Mouse (Mus musculus) left cerebral cortex, postnatal 25 days (tissue): ENCODE results near the gene Rcor1. TPM values are rescaled to one million over a fixed set of nuclear protein-coding genes. Genes with fewer than 3 reads are reported as not detected.
A peak's percentile ranks its signal among the peaks of the same experiment; 100 is the strongest.
"Not testable (repeated sequence)": the region's sequence is repeated elsewhere in the genome, so short reads cannot be mapped to it uniquely, and the experiment has no call there.

ENCODE experiments used
- DNase-seq, 2 experiments: peaks; one replicate each; pipeline ENCODE4 v3.0.0; 2022; ENCODE audit warnings: low spot score in 2 of 2, mixed read lengths in 1 of 2
- intact Hi-C: fragments of 180-260 bp; cut with DNase I; formaldehyde crosslinking; loops from one replicate; pipeline ENCODE4 v1.15.1; 2025
- total RNA-seq, 2 experiments: library from RNA; stranded (reverse); gene quantifications; 2 replicates each; pipeline ENCODE4 v1.2.3; 2021

The Rcor1 gene
- total RNA-seq, 2 experiments from 2014 or later, result 17.1 to 19.6 TPM

DNA sequence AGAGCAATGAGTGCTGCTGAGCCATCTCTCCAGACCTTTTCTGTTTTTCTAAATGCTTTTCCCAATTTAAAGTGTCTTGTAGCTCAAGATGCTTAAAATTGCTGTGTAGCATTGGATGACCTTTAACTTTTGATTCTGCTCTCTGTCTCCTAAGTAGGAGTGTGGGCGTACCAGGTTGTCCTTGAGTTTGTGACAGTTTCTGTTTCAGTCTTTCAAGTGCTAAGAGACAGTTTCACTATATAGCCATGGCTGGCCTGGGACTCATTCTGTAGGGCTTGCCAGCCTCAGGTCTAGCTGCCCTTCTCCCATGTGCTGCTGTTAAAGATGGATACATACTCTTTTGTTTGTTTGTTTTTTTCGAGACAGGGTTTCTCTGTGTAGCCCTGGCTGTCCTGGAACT lies 9.1 kb downstream of the Rcor1 start:
- no peak for DNase-seq
- intact Hi-C loops, result no loop called here

DNA sequence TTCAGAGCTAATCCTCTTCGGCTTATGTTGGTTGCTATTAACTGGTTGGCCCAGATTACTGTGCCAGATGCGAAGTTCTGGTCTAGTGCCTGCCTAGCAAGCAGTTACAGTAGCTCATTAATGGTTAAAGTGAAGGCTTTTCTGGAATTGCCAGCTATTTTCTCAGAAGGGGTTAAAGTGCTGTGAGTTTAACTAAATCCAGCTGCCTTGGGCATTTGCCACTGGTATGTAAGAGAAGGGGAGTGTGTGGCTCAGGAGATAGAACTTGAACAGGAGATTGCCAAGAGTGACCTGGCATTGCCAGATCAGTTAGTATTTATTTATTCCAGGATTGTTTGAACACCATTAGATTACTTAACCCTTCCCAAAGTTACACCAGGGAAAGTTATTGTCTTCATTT lies 11.1 kb downstream of the Rcor1 start:
- DNase-seq, result no peak
- intact Hi-C loops, result no loop called here

DNA sequence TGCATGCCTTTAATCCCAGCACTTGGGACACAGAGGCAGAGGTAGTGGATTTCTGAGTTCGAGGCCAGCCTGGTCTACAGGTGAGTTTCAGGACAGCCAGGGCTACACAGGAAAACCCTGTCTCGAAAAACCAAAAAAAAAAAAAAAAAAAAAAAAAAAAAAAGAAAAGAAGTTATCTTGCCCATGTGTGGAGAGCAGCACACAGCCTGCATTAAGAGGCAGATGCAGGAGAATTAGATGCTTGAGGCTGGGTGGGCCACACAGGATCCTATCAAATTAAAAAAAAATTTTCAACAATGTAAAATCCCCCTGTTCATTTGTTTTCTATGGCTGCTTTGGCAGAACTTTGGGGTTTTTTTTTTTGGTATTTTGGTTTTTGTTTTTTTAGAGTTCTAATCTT lies 24.2 kb downstream of the Rcor1 start:
- DNase-seq, result no peak
- intact Hi-C loops, result no loop called here

DNA sequence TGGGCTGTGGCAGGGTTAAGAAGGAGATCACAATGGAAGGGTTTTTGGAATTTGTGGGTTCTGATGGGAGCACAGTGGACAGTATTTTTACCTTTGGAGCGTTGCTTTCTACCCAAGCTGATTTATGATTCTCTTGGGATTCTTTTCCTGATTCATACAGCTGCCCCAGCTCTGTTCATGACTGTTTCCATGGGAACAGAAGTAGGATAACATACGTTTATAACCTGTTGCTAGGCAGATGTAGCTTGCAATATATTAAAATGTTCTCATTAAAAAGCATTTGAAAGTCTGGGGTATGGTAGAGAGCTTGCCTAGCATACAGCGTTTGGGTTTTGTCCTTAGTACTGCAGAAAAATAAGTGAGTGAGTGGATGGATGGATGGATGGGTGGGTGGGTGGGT lies 25.1 kb downstream of the Rcor1 start:
- peak in 1 of 2 experiments; percentile 19 for DNase-seq
- intact Hi-C loops, result no loop called here

DNA sequence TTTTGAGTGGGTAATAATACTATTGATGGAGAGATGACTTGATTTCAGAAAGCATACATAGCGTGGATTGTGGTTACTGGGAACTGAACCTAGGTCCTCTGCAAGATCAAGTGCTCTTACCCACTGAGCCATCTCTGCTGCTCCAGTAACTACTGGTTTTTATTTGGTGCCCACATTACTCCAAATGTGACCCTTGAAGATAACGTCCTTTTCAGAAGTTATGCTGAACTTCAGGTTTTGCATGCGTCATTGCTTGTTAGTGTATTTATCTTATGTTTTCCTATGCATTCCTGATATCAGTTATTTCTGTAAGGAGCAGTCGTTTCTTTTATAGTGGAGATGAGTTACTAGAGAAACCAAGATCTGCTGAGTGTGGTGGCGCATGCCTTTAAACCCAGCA lies 26.2 kb downstream of the Rcor1 start:
- intact Hi-C loops, result no loop called here
- DNase-seq, result no peak

DNA sequence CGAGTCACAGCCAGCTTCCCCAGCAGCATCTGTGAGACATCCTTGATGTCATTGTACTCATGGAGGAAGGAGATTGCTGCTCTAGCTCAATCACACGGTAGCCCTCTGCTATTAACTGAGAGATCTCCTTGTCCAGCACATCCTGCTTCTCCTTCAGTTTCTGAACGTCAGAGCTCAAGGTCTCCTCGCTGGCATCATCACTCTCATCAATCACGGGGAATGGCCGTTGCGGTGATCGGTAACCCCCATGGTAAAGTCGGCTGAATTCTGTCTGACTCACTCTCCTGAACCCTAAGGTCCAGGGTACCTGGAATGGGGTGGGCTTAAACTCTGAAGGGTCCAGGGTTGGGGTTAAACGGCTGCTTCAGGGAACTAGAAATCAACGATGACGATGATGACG lies 28.7 kb downstream of the Rcor1 start:
- peak in 1 of 2 experiments; percentile 27 for DNase-seq
- intact Hi-C loops, result no loop called here

DNA sequence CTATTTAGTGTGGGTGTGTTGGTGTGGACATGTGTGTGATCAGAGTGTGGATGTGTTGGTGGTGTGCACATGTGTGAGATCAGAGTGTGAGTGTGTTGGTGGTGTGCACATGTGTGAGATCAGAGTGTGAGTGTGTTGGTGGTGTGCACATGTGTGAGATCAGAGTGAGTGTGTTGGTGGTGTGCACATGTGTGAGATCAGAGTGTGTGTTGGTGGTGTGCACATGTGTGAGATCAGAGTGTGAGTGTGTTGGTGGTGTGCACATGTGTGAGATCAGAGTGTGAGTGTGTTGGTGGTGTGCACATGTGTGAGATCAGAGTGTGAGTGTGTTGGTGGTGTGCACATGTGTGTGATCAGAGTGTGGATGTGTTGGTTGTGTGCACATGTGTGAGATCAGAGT lies 30.1 kb downstream of the Rcor1 start:
- intact Hi-C loops, DNase-seq: not testable (repeated sequence)

DNA sequence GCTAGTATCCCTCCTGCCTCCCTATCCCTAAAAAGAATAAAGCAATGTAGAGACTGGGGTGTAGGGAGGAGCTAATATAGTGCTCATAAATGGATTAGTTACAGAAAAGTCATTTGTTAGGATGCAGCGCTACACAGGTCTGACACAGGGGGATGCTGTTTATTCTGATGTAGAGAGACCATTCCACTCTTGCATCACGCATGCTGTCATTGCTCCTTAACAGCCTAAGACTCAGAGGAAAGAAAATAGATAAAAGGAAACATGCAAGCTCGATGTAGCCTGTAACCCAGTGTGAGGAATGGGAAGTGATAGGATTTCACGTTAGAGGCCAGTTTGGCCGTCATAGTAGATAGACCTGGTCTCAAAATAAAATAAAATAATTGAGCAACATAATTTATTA lies 31.9 kb downstream of the Rcor1 start:
- intact Hi-C loops, result no loop called here
- no peak for DNase-seq

DNA sequence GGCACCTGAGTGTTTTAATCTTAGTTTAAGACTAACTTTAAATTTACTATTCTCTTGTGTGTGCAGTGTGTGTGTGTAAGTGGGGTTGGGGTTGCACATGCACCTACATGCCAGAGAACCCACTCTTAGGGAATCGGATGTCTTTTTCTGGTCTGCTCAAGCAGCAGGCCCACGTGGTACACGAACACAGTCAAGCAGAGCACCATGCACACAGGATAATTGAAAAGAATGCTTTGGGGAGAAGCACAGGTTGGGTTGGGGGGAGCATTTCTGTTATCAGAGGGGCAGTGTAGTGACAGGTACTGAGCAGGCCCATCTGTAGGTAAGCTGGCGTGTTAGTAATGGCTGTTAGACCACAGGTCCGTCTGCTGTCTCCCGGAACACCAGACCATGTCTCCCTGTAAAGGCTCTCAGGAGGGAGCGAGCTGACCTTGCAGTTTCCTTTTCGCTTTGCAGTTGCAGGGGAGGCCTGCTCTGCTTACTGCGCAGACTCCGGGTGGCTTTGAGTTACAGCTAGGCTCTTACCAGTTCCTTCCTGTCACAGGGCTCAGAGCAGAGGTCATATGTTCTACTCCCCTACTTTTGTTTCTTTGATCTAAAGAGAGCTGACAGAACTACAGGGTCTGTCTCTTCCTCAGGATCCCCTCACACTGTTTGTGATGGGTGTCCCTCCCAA lies 32.5 kb downstream of the Rcor1 start:
- DNase-seq, result peak in 1 of 2 experiments; percentile 39
- intact Hi-C loops, result no loop called here

DNA sequence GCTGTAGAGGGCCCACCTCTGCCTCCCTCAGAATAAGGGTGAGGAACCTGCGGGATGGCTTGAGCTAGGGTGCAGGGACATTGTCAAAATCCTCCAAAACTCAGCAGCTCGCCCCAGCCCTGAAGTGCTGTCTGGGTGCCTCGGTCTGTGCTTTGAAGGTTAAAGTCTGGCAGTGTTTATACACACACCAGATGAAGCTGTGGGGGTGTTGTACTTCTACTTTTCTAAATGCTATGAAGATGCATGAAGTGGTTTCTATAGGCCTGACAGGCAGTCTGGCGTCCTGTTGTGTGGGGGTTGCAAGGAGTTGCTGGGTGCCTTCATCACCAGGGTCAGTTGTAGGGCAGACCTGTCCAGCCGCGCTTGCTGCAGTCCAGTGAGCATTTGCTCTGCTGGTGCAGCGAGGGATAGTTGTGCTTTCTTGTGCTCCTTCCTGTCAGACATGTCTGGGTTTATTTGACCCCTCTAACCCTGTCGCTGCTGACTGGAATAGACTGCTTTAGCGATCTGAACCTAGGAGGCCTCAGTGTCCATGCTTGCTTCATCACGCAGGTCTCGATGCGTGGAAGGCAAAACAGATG lies 37.3 kb downstream of the Rcor1 start:
- intact Hi-C loops, result no loop called here
- DNase-seq, result peak in 1 of 2 experiments; percentile 46

DNA sequence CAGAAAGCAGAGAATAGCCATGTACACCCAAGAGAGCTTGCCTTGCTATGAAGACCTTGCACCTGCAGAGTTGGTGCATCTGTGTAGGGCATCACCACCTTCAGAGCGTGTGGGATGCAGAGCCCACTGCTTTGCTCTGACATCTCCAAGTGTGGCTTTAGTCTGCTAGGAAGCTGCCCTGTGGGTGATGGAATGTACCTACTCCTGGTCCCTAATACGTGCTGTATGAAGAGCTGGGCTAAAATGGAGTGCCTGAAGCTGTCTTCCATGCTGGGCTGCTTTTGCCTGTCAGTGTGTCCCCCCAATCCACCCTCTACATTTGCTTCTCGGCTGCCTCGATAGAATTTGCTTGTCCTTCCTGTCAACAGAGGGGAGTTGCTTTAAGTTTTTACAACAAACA lies 46.4 kb downstream of the Rcor1 start:
- intact Hi-C loops, result loop anchor here (5.0 kb wide), 1 partner anchor 167 kb away; no protein-coding TSS in a partner anchor
- DNase-seq, result no peak

DNA sequence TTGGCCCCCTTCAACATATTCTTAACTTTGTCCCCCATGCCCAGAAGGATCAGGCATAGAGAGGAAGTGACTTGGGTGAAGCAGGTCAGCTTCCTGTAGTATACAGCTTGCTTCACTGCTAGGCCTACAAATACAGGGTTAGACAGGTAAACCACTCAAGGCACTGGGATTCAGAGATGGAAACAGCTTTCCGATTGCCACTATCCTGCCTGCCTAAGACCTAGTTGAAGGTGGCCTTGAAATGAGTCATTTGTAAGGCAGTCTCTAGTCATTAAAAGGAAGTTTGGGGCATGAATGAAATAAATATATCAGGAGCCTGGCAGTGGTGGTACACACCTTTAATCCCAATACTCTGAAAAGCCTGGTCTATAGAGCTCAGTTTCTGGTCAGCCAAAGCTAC lies 47.9 kb downstream of the Rcor1 start:
- intact Hi-C loops, result loop anchor here (5.0 kb wide), 1 partner anchor 165 kb away; no protein-coding TSS in a partner anchor
- no peak for DNase-seq

DNA sequence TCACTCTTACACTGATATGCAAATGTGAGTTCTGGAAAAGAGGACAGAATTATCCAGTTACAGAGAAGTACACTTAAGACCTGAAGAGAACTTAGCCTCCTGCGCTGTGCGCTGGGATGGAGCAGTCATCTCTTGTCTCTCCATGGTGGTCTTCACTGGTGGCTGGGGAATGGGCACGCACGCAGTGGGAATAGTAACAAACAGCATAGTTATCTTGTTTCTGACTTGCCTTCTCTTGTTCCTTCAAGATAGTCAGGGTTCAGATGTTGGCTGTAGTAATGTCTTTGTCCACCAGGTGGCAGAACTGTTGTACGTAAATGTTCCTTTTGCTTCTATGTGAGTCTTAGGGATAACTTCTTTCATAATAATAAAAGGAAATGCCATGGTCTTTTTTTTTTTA lies 49.0 kb downstream of the Rcor1 start:
- peak; percentile 85 to 93 for DNase-seq
- intact Hi-C loops, result loop anchor here (2.0 to 5.0 kb wide), 2 partner anchors 77 to 164 kb away; no protein-coding TSS in a partner anchor

DNA sequence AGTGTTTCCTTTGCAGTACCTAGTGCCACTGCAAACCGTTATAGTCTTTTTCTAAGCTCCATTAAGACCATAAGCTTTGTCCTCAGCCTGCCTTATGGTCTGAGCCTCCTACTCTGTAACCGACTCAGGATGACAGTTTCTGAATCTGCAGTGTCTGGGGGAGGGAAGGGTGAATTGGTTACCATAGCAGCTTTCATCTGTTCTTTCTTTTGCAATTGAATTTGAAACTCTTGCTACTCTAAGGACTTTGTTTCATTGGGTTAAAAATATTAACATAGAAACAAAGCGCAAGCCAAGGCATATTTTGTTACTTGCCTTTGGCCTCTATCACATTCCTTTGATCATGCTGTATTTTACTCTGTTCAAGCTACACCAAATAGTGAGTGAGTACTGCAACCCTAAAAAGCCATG lies 49.6 kb downstream of the Rcor1 start:
- intact Hi-C loops, result loop anchor here (2.0 to 5.0 kb wide), 2 partner anchors 76 to 164 kb away; no protein-coding TSS in a partner anchor
- DNase-seq, result peak; percentile 31 to 64

DNA sequence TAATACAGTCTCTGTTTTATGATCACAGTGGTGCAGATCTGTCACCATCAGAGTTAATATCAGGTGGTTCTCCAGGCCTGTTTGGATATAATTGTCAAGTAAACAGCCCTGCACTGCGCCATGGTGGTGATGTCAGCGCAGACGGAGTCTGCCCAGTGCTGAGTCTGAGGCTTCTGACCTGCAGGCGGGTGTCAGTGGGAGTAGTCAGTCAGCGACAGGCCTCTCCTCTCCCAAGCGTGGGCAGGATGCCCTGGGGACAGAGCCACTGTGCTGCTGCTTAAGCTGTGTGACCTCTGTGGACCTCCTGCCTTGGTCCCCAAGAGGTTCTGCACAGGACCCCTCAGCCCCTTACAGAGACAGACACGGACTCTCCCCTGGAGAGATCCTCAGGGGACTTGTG lies 50.0 kb downstream of the Rcor1 start:
- DNase-seq, result peak; percentile 12 to 41
- intact Hi-C loops, result loop anchor here (2.0 to 5.0 kb wide), 2 partner anchors 76 to 163 kb away; no protein-coding TSS in a partner anchor

DNA sequence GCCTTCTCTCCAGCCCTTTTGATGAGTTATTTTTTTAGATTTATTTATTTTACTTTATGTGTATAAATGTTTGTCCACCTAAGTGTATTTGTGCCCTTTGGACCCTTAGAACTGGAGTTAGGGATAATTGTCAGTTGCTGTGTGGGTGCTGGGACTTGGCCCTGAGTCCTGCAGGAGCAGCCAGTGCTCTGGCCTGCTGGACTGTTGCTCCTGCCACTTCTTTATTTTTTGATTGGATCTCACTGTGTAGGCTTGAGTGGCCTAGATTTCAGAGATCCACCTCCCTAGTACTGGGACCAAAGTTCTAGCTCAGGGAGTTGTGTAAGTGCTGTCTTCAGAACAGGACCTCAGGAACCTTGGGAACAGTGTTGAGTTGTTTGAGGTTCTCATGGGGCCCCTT lies 51.6 kb downstream of the Rcor1 start:
- intact Hi-C loops, result no loop called here

DNA sequence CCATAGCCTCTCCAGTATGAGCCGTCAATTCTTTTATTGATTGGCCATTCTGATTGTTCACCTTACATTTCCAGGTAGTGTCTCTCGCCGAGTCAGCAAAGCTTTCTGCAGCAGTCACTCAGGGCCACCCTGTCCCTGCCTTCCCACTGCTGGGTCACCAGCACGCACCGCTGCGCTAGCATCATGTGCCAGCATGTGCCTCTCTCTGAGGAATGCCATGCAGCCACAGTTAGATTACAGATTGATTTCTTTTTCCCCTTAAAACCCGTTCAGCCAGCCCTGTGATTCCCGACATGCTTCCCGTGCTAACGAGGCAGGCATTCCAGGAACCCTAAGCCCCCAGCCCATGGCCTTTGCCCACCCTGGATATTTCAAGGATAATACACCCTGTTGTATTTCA lies 52.8 kb downstream of the Rcor1 start:
- intact Hi-C loops, result no loop called here
- no peak for DNase-seq

More for the DNA sequence above, 51.6 kb downstream of the Rcor1 start:
- no peak for DNase-seq

DNA sequence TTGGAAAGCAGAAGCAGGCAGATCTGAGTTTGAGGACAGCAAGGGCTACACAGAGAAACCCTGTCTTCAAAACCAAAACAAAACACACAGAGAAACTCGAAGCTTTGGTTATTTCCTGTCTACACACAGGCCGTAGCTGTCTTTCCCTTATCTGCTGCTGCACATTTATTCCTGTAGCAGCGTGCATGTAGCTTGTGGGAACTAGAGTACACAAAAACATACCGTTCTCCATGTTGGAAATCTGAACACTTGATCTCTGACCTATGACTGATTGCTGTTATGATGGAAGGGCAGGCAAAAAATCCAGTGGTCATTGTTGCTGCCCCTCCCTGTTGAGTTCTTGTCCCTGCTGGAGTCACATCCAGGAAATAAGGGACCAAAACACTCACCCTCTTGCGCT lies 54.9 kb downstream of the Rcor1 start:
- intact Hi-C loops, result no loop called here
- DNase-seq, result no peak

DNA sequence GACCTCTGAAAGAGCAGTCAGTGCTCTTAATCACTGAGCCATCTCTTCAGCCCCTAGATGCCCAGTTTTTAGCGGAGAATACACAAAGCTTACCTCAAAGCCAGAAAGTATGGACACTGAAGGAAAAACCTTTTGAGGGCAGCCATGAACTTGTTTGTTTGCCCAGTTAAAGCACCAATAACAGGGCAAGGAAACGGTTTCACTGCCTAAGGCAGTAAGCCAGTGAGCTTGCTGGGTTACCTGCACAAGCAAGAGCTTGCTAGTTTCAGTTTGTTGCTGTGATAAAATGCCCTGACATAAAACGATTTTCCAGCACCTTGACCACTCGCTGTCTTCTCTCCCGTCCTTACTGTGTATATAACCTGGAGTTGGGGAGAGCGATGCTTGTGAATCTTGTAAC lies 55.9 kb downstream of the Rcor1 start:
- intact Hi-C loops, result no loop called here
- DNase-seq, result no peak

DNA sequence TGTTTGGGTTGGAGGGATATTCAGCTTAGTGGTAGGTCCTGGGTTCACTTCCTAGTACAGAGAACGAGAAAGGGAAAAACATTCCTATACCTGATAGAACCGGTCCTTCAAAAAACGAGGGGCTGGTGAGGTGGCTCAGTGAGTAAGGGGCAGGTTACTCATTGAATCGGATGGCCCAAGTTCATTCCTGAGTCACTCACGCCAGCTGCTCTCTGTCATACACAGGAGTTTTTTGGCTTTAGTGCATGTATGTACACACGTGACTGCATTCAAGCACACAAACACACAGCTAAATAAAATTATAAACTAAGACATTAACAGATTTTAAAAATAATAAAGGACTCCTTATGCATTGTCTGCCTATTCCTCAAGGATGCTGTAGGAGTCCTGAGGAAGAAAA lies 57.1 kb downstream of the Rcor1 start:
- intact Hi-C loops, result no loop called here
- no peak for DNase-seq

DNA sequence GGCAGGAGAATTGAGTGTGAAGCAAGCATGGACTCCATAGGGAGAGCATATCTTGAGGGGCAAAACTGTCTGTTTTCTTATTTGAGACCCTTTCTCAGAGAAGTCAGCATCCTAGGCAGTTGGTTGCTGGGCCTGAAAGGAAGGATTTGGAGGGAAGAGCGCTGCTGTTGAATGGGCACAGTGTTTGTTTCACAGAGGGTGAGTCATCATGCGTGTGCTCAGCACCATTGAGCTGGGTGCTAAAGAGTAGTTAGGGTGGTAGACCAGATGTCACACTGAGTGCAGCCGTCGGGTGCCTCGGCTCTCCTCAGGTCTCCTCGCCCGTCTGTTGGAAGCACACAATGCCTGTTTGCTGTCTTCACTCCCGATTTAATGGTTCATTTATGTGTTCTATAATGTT lies 57.9 kb downstream of the Rcor1 start:
- intact Hi-C loops, result no loop called here
- DNase-seq, result no peak
